Mouse (Mus musculus) T-cell, adult 2 months (primary cell): ENCODE measurements at regions not wholly inside any gene's neighbourhood (a gene's known extent, or its start where the extent isn't known, plus 50 kb on each side); places are given as distances from the start of the nearest gene placed in this dataset.

ENCODE experiments used
- DNase-seq: peaks from one replicate; pipeline ENCODE4 v3.0.0; 2022; ENCODE audit warnings: low spot score

GRCm38 (mm10) chr5:133708881-133709280 lies 390.6 kb upstream of the Castor2 start:
- DNase-seq: no peak

- DNase-seq: no peak
Observed at GRCm38 (mm10) chr5:133686206-133686605, 413.3 kb upstream of the Castor2 start.

- DNase-seq: no peak
Observed at GRCm38 (mm10) chr5:133683021-133683420, 416.5 kb upstream of the Castor2 start.

GRCm38 (mm10) chr5:133676791-133677450 lies 422.6 kb upstream of the Castor2 start:
- no peak for DNase-seq

GRCm38 (mm10) chr5:133675636-133676035 lies 423.9 kb upstream of the Castor2 start:
- no peak for DNase-seq

- DNase-seq: no peak
Observed at GRCm38 (mm10) chr5:133666473-133666872, 433.0 kb upstream of the Castor2 start.

- DNase-seq: no peak
Observed at GRCm38 (mm10) chr5:133662474-133663256, 436.8 kb upstream of the Castor2 start.

GRCm38 (mm10) chr5:133660351-133660750 lies 439.2 kb upstream of the Castor2 start:
- no peak for DNase-seq

- DNase-seq: no peak
Observed at GRCm38 (mm10) chr5:133656837-133657236, 442.7 kb upstream of the Castor2 start.

GRCm38 (mm10) chr5:133653431-133653830 lies 446.1 kb upstream of the Castor2 start:
- no peak for DNase-seq

GRCm38 (mm10) chr5:133650246-133650645 lies 449.3 kb upstream of the Castor2 start:
- no peak for DNase-seq

- DNase-seq: no peak
Observed at GRCm38 (mm10) chr5:133645696-133646195, 453.8 kb upstream of the Castor2 start.

- DNase-seq: no peak
Observed at GRCm38 (mm10) chr5:133643326-133643725, 456.2 kb upstream of the Castor2 start.

- DNase-seq: no peak
Observed at GRCm38 (mm10) chr5:133634481-133634880, 465.0 kb upstream of the Castor2 start.

GRCm38 (mm10) chr5:133631812-133632211 lies 467.7 kb upstream of the Castor2 start:
- no peak for DNase-seq

GRCm38 (mm10) chr5:133619347-133619746 lies 480.2 kb upstream of the Castor2 start:
- DNase-seq: no peak

- DNase-seq: no peak
Observed at GRCm38 (mm10) chr5:133601241-133601739, 498.2 kb upstream of the Castor2 start.

GRCm38 (mm10) chr5:133600630-133601029 lies 498.9 kb upstream of the Castor2 start:
- DNase-seq: no peak

- DNase-seq: no peak
Observed at GRCm38 (mm10) chr5:133598105-133598504, 501.4 kb upstream of the Castor2 start.

- DNase-seq: no peak
Observed at GRCm38 (mm10) chr5:133586492-133586891, 513.0 kb upstream of the Castor2 start.

GRCm38 (mm10) chr5:133585181-133585580 lies 514.3 kb upstream of the Castor2 start:
- DNase-seq: no peak

GRCm38 (mm10) chr5:133576595-133576994 lies 522.9 kb upstream of the Castor2 start:
- DNase-seq: no peak

- DNase-seq: no peak
Observed at GRCm38 (mm10) chr5:133569096-133569495, 530.4 kb upstream of the Castor2 start.
